13 mouse cellular contexts compared by ENCODE assay signal in genomic region chrX:98617426-98617825, GRCm38 (mm10).
"Had no signal": no experiment of that assay in that cellular context is flagged by ENCODE, and none has a peak within 500 bp of the region (broad histone marks: within the 10 kb centered on the region; RNA-seq: fewer than 3 reads in every experiment).

No protein-coding gene starts in this region.

- H3K9ac ChIP-seq: limb, embryonic 15.5 days; liver, embryonic 13.5 days; midbrain, embryonic 12.5 days; neural tube, embryonic 15.5 days; stomach, embryonic 15.5 days had no signal

- H3K27me3 ChIP-seq: limb, embryonic 15.5 days; liver, embryonic 13.5 days; midbrain, embryonic 12.5 days; neural tube, embryonic 15.5 days; stomach, embryonic 15.5 days had no signal

- H3K4me2 ChIP-seq: limb, embryonic 15.5 days; liver, embryonic 13.5 days; midbrain, embryonic 12.5 days; neural tube, embryonic 15.5 days; stomach, embryonic 15.5 days had no signal

- H3K4me3 ChIP-seq: limb, embryonic 15.5 days; liver, embryonic 13.5 days; midbrain, embryonic 12.5 days; myocyte; neural tube, embryonic 15.5 days; stomach, embryonic 15.5 days had no signal

- H3K36me3 ChIP-seq: limb, embryonic 15.5 days; liver, embryonic 13.5 days; midbrain, embryonic 12.5 days; neural tube, embryonic 15.5 days; stomach, embryonic 15.5 days had no signal

- DNase-seq: kidney, adult 9 months; layer of hippocampus, adult 9-11 months; layer of hippocampus, postnatal 36 days; liver, embryonic 13.5 days; lung, adult 18-20 months; thymus, adult 2 months; thymus, postnatal 25 days had no signal

- H3K9me3 ChIP-seq: limb, embryonic 15.5 days; liver, embryonic 13.5 days; midbrain, embryonic 12.5 days; neural tube, embryonic 15.5 days; stomach, embryonic 15.5 days had no signal

- H3K4me1 ChIP-seq: limb, embryonic 15.5 days; liver, embryonic 13.5 days; midbrain, embryonic 12.5 days; neural tube, embryonic 15.5 days; stomach, embryonic 15.5 days had no signal

- H3K27ac ChIP-seq: kidney, postnatal 0 days; limb, embryonic 15.5 days; liver, embryonic 13.5 days; midbrain, embryonic 12.5 days; neural tube, embryonic 15.5 days; stomach, embryonic 15.5 days had no signal
